Mouse (Mus musculus) ovary, postnatal 36 days (tissue): ENCODE results near the gene Samd11.

ENCODE experiments used
- DNase-seq: peaks from one replicate; pipeline ENCODE4 v3.0.0; 2022; ENCODE audit warnings: low spot score, mixed read lengths

The Samd11 gene

GRCm38 (mm10) chr4:156255078-156255839 lies at the start of gene Samd11:
TSS of gene Samd11 (minus strand) at chr4:156255657.
- DNase-seq, result no peak

GRCm38 (mm10) chr4:156254361-156255077 lies 938 bp downstream of the Samd11 start:
- no peak for DNase-seq

- no peak for DNase-seq
Observed at GRCm38 (mm10) chr4:156253043-156253442, 2.4 kb downstream of the Samd11 start.

GRCm38 (mm10) chr4:156252619-156253018 lies 2.8 kb downstream of the Samd11 start:
- DNase-seq, result no peak

- DNase-seq, result no peak
Observed at GRCm38 (mm10) chr4:156252140-156252539, 3.3 kb downstream of the Samd11 start.

- no peak for DNase-seq
Observed at GRCm38 (mm10) chr4:156251081-156251480, 4.4 kb downstream of the Samd11 start.

- no peak for DNase-seq
Observed at GRCm38 (mm10) chr4:156249567-156249966, 5.9 kb downstream of the Samd11 start.

GRCm38 (mm10) chr4:156236651-156237447 lies 18.6 kb downstream of the Samd11 start:
- no peak for DNase-seq

GRCm38 (mm10) chr4:156235808-156236533 lies 19.5 kb downstream of the Samd11 start, which contains the start of gene Noc2l:
TSS of gene Noc2l (plus strand) at chr4:156236010.
- peak; percentile 91 for DNase-seq

- no peak for DNase-seq
Observed at GRCm38 (mm10) chr4:156235360-156235770, 20.1 kb downstream of the Samd11 start.

GRCm38 (mm10) chr4:156234701-156235213 lies 20.7 kb downstream of the Samd11 start, which contains the start of gene Plekhn1:
TSS of gene Plekhn1 (minus strand) at chr4:156234857.
- DNase-seq, result peak; percentile 81

GRCm38 (mm10) chr4:156234021-156234501 lies 21.4 kb downstream of the Samd11 start:
- no peak for DNase-seq

GRCm38 (mm10) chr4:156228393-156229024 lies 26.9 kb downstream of the Samd11 start:
- DNase-seq, result peak; percentile 35

GRCm38 (mm10) chr4:156227752-156228392 lies 27.6 kb downstream of the Samd11 start:
- DNase-seq, result no peak

GRCm38 (mm10) chr4:156224276-156224675 lies 31.2 kb downstream of the Samd11 start:
- no peak for DNase-seq

- DNase-seq, result no peak
Observed at GRCm38 (mm10) chr4:156219936-156220335, 35.5 kb downstream of the Samd11 start.

- DNase-seq, result no peak
Observed at GRCm38 (mm10) chr4:156217838-156218237, 37.6 kb downstream of the Samd11 start.

GRCm38 (mm10) chr4:156217022-156217669 lies 38.3 kb downstream of the Samd11 start:
- DNase-seq, result no peak

GRCm38 (mm10) chr4:156216196-156216595 lies 39.3 kb downstream of the Samd11 start:
- DNase-seq, result no peak

GRCm38 (mm10) chr4:156215649-156216048 lies 39.8 kb downstream of the Samd11 start, which contains the start of gene Perm1:
TSS of gene Perm1 (plus strand) at chr4:156215868.
- no peak for DNase-seq
